Mouse (Mus musculus): Measurements from ENCODE around the gene Frs2. TPM values are rescaled to one million over a fixed set of nuclear protein-coding genes. Genes with fewer than 3 reads are reported as not detected.

The Frs2 gene
- total RNA-seq (2021), result 29.0 and 29.5 TPM in 2 replicates
- long read RNA-seq, partial matches to known transcripts, result 0 of 1 reads
- long read RNA-seq, other reads (novel, unspliced or antisense), result 1 of 1 reads

DNA sequence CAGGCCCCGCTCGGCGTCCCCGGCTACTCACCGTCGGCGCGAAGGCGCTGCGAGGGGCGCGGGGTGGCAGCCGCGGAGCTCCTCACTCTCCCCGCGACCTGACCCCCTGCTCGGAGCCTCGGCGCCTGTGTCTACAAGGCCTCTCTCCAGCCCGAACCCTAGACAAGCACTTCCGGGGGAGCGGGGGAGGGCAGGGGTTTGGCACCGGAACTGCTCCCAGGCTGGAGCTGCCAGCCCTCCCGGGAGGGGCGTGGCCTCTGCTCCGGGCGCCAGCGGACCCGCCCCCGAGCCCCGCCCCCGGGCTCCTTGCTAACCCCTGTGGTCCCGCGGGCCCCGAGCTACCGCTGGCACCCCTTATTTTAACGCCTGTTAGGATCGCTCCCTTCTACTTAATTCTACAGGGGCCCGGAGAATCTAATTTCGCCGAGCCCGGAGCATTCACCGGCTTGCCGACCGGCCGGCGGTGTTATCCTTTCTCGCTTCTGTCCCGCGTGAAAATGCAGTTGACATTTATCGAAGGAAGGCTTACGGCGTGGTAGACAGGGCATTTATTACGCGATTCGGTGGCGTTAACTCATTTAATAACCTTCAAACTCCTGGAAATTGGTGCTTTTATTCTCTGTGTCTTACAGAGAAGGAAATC is at the start of gene Frs2:
Gene Frs2 (minus strand): TSS at position 174 of the 643 bp plus-strand sequence.
- peak; percentile 97 for DNase-seq

- DNase-seq, result no peak
Measured at GRCm38 (mm10) chr10:117196696-117197095, 48.4 kb upstream of the Frs2 start.

- no peak for DNase-seq
Measured at GRCm38 (mm10) chr10:117195748-117196147, 47.4 kb upstream of the Frs2 start.

GRCm38 (mm10) chr10:117195005-117195404 is 46.7 kb upstream of the Frs2 start:
- no peak for DNase-seq

DNA sequence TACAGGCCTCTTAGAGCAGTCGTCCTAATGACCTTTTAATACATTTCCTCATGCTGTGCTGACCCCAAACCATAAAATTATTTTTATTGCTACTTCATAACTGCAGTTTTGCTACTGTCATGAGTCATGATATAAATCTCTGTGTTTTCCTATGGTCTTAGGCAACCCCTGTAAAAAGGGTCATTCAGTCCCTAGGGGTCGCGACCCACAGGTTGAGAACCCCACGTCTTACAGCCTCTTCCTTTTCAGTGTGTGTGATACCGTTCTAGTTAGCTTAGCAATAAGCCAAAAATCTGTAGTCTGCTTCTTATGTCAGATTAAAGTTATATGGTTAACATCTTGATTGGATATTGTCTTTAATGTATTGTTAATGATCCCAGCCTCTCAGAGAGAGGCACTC is 45.0 kb upstream of the Frs2 start:
- DNase-seq, result no peak

DNA sequence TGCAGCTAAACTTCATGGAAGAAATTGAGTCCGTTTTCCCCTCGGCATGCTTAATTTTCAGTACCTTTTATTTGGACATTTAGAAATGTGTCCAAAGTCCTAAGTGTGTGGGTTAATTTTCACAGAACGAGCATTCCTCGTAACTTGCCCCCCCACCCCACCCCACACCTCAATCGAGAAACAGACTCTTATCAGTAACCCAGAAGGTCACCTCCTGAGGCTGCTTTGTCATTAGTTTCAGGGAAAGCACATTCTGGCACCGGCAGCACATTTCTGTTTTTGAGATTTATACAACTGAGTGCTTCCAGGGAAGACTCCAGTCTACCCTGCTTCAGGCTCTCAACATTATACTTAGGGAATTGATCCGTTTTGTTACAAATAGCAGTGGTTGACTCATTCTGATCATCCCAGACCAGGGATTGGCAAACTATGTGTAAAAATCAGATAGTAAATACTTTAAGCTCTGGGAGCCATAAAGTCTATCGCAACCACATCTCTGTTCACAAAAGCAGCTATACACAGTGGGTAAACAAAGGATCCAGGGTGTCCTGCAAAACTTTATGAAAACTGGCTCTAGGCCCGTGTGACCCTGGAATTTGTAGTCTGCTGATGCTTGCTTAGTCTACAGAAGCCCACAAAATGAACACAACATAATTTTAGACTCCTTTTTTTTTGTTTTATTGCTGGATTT is 37.2 kb upstream of the Frs2 start:
- DNase-seq, result no peak

- DNase-seq, result no peak
Measured at GRCm38 (mm10) chr10:117181098-117181497, 32.8 kb upstream of the Frs2 start.

DNA sequence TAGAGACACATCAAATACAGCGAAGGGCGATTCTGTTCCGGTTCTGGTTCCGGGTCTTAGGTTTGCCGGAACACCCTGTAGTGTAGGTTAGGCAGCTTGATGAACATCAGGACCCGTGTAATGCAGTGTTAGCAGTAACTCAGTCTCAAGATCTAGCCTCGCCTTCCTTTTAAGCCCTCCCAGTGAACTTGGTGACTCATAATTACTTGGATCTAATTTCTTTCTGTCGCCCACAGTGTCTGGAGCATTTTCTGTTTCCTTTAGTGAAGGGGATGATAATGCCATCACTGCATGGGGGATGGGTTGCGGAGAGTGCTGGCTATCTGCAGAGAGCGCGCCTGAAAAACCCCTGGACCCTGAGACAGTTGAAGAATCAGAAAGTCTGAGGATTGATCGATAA is 26.3 kb upstream of the Frs2 start:
- DNase-seq, result no peak

- DNase-seq, result no peak
Measured at GRCm38 (mm10) chr10:117173566-117174438, 25.5 kb upstream of the Frs2 start.

- DNase-seq, result no peak
Measured at GRCm38 (mm10) chr10:117173111-117173510, 24.8 kb upstream of the Frs2 start.

DNA sequence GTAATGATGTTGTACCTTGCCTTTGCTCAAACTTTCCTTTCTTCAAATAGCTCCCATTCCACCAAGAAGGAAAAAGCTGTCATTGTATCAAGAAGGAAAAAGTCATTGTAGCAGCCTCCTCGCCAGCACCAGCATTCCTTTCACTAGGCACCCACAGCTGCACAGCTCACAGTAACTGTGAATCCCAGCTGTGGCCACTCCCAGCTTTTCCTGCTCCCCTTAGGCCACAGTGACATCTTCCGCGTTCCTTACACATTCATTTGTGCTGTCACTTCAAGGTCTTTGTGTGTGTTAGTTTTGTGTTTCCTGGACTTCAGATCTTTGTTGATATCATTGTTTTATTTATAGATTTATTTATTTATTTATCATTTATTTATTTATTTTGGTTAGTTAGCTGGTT is 23.7 kb upstream of the Frs2 start:
- DNase-seq, result no peak

DNA sequence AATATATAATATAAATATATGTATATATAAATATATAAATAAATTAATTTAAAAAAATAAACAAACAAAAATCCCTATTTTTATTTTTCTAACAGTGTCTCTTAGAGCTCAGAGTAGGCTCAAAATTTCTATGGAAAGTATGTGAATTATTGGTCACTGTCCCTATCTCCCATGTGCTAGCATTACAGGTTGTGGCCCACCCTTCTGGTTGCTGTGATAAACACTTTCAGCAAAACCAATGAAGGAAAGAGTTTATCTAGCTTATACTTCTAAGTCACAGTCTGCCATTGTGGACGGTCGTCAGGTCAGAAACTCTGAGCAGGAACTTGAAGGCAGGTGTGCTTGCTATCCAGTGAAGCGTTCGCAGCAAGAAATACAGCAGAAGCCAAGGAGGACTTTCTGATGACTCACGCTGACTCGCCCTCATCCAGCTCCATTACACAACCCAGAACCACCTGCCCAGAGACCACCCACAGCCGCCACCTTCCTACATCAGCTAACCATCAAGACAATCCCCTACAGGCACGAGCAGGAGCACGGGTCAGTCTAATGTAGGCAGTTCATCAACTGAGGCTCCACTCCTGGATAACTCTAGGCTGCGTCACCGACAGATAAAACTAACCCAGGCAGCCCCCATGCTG is 18.6 kb upstream of the Frs2 start:
- no peak for DNase-seq

DNA sequence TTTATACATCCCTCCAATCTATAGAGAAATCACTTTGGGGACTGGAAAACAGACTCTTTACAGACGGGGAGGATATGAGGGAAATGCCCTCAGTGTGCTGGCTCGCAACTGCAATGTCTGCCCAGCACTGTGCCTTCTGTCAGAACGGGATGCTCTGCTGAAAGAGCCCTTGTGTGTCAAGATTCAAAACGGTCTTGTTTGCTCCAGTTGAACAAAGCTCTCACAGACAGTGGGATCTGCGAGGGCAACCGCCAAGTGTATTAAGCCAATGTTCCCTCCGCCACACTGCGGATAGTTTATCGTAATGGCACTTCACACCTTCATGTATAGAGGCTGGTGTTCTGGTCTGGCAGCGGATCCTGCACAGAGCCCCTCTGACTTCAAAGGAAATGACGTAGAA is 14.3 kb upstream of the Frs2 start:
- no peak for DNase-seq

DNA sequence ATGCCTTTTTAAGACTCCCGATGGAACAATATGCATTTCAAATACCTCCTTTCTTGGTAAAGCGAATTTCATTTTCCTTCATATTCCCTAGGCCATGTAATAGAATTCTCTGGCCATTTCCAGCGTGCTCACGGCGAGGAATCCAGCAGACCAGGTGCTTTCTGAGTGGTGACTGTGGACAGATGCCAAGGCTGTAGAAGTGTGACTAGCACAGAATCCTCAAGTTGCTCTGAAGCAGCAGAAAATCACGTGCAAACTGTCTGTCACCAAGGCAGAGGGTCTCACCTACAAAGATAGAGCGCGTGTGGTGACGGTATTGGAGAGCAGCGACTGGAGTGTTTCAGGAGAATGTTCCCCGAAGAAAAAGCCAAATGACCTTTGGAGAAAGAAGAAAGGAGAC is 11.8 kb upstream of the Frs2 start:
- no peak for DNase-seq

DNA sequence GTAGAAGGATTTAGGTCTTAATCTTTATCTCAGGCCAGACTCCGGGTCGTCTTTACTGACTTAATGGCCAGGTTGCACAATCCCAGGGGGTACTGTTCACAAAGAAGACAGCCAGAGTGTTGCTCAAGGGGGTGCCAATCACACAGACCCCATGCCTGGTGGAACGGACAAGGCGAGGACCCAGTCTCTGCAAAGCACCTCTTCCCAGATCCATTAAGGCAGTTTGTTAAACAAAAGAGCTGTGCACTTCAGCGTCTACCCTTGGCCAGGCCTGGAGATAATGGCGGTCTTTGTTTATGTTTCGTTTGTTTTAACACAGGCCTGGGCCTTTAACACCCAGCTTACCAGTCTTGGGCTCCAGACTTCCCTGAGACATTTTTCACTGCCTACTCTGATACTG is 3.9 kb upstream of the Frs2 start:
- no peak for DNase-seq

GRCm38 (mm10) chr10:117151676-117152075 is 3.3 kb upstream of the Frs2 start:
- DNase-seq, result no peak

DNA sequence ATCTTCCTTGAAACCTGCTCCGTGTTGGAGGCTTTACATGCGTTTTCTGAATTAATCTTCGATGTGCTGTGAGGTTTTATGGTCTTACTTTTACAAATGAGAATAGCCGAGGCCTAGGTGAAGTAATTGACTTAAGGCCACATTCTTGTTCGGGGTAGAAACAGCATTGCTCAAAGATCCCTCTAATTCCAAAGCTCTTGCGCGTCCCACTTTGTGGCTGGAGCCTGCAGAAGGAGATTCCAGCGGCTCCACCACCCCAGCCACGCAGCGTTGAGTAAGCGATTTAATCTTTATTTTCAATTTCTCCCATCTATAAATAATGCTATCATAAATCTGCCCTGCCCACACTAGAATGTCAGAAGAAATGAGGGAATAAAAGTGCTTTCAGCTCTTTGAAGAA is 2.9 kb upstream of the Frs2 start:
- DNase-seq, result no peak

- no peak for DNase-seq
Measured at GRCm38 (mm10) chr10:117150764-117151163, 2.4 kb upstream of the Frs2 start.

- DNase-seq, result peak; percentile 44
Measured at GRCm38 (mm10) chr10:117149942-117150617, 1.7 kb upstream of the Frs2 start.

DNA sequence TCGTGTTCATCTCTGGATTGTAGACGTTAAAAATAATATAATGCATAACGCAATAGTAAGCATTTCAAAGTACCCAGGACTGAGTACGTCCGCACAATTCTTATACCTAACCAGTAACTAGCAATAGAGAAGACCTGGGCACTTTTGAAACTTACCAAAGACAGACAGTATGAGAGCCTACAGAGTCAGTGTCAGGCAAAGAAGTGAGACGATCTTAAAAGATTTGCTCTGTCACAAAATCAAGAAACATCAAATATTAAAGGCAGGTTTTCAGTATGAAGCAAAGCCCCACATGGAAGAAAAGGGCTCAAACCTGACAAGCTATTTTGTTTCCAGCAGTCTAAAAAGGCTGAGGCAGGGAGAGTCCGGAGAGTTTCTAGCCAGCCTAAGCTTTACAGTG is 907 bp upstream of the Frs2 start:
- DNase-seq, result no peak

- peak; percentile 35 for DNase-seq
Measured at GRCm38 (mm10) chr10:117147463-117148360, 622 bp downstream of the Frs2 start.
